Mouse (Mus musculus) spleen, adult 2 months (tissue): ENCODE results near the gene Pttg1.

Experiments used
- CTCF ChIP-seq: fragments of 200-500 bp; IDR thresholded peaks from 2 replicates; pipeline ENCODE4 v1.5.1; 2011; ENCODE audit warnings: mild to moderate bottlenecking, inconsistent platforms; ENCODE audit not compliant: insufficient read depth, insufficient read length, insufficient replicate concordance; ENCODE audit errors: extremely low read depth
- POLR2A ChIP-seq: fragments of 200-500 bp; IDR thresholded peaks from 2 replicates; pipeline ENCODE4 v1.6.1; 2011; ENCODE audit warnings: low read depth, low read length, inconsistent platforms

DNA sequence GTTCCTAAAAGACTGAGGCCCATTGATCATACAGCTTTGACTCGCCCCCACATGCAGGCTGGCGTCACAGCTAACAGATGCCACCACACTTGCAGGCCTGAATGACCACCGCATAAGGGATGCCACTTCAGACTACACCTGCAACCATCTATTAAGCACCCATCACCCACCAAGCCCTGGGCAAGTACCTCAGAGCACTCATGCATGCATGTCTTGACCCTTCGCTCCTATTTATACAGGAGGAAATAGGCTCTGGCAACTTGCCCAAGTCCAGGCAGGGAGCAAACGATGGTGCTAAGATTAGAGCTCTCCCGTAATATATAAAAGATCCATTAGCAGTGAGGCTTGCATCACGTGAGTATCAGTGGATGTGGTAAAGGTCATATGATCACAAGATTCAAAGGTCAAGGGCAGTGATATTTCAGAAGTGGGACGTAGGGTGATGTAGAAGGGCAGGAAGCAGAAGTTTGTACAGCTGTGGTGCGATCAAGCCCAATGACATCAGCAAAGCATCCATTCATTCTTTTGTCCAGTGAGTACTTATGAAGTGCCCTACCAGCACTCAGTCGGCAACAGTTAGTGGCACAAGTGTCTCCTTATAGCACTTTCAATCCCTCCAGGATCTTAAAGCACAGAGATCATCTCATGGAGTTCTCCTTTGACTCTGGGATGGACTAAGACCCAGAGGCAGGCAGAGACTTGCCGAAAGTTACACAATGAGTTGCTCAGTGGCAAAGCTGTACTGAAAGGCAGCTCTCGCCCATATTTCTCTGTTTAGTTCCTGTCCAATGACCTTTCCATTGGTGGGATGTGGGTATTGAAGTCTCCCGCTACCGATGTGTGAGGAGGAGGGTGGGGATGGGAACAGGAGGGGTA lies 30.7 kb downstream of the Pttg1 start:
- TF ChIP-seq POLR2A (no peak), CTCF (no peak)
